Mouse (Mus musculus): Measurements from ENCODE around the gene Sdr9c7.
A peak's percentile ranks its signal among the peaks of the same experiment; 100 is the strongest.
"Not testable (repeated sequence)": the region's sequence is repeated elsewhere in the genome, so short reads cannot be mapped to it uniquely, and the experiment has no call there.

Sdr9c7 gene

GRCm38 (mm10) chr10:127898218-127898617 is at the start of gene Sdr9c7:
Gene Sdr9c7 (plus strand): TSS chr10:127898518.
- no peak for DNase-seq

- no peak for DNase-seq
These were observed 48.7 kb upstream of the Sdr9c7 start, which contains the start of gene Rdh19 for GRCm38 (mm10) chr10:127849628-127850027. Gene Rdh19 (plus strand): TSS chr10:127849928.

- no peak for DNase-seq
These were observed 41.9 kb upstream of the Sdr9c7 start for GRCm38 (mm10) chr10:127856376-127856775.

GRCm38 (mm10) chr10:127864931-127865330 is 33.4 kb upstream of the Sdr9c7 start:
- no peak for DNase-seq

GRCm38 (mm10) chr10:127866232-127866631 is 32.1 kb upstream of the Sdr9c7 start, which contains the start of gene Rdh16f2:
Gene Rdh16f2 (plus strand): TSS chr10:127866474.
- DNase-seq: no peak

GRCm38 (mm10) chr10:127872484-127872883 is 25.8 kb upstream of the Sdr9c7 start:
- DNase-seq: no peak

GRCm38 (mm10) chr10:127877681-127878080 is 20.6 kb upstream of the Sdr9c7 start:
- no peak for DNase-seq

GRCm38 (mm10) chr10:127878262-127879057 is 19.9 kb upstream of the Sdr9c7 start:
- no peak for DNase-seq

- no peak for DNase-seq
These were observed 19.1 kb upstream of the Sdr9c7 start for GRCm38 (mm10) chr10:127879155-127879688.

GRCm38 (mm10) chr10:127881041-127881440 is 17.3 kb upstream of the Sdr9c7 start:
- DNase-seq: no peak

- DNase-seq: no peak
These were observed 11.8 kb upstream of the Sdr9c7 start for GRCm38 (mm10) chr10:127886551-127886950.

- DNase-seq: no peak
These were observed 11.3 kb upstream of the Sdr9c7 start for GRCm38 (mm10) chr10:127886971-127887370.

GRCm38 (mm10) chr10:127888605-127889004 is 9.7 kb upstream of the Sdr9c7 start, which contains the start of gene Rdh7:
Gene Rdh7 (minus strand): TSS chr10:127888817.
- DNase-seq: no peak

- no peak for DNase-seq
These were observed 6.8 kb upstream of the Sdr9c7 start for GRCm38 (mm10) chr10:127891481-127891880.

GRCm38 (mm10) chr10:127893163-127894022 is 4.9 kb upstream of the Sdr9c7 start:
- DNase-seq: not testable (repeated sequence)

GRCm38 (mm10) chr10:127896705-127897104 is 1.6 kb upstream of the Sdr9c7 start:
- DNase-seq: no peak

- no peak for DNase-seq
These were observed 812 bp upstream of the Sdr9c7 start for GRCm38 (mm10) chr10:127897506-127897905.

- no peak for DNase-seq
These were observed 1.5 kb downstream of the Sdr9c7 start for GRCm38 (mm10) chr10:127899783-127900182.

GRCm38 (mm10) chr10:127901751-127902150 is 3.4 kb downstream of the Sdr9c7 start:
- DNase-seq: no peak

- DNase-seq: no peak
These were observed 4.8 kb downstream of the Sdr9c7 start for GRCm38 (mm10) chr10:127903116-127903515.

GRCm38 (mm10) chr10:127904718-127905446 is 6.6 kb downstream of the Sdr9c7 start:
- peak; percentile 47 for DNase-seq

GRCm38 (mm10) chr10:127906138-127906537 is 7.8 kb downstream of the Sdr9c7 start:
- DNase-seq: no peak
